Mouse (Mus musculus) kidney, embryonic 15.5 days (tissue): ENCODE data around the gene Ifna7. TPM values are rescaled to one million over a fixed set of nuclear protein-coding genes. Genes with fewer than 3 reads are reported as not detected.
"Not testable (repeated sequence)": the region's sequence is repeated elsewhere in the genome, so short reads cannot be mapped to it uniquely, and the experiment has no call there.

Experiments
- ATAC-seq: fragments of 200-750 bp; cut with Nextera tagmentation; replicated peaks from 2 replicates; pipeline ENCODE4 v1.8.0; 2017; ENCODE audit warnings: moderate TSS enrichment; ENCODE audit not compliant: low FRiP score
- H3K27ac ChIP-seq: fragments of 300-500 bp; sonication (generic); 2 replicates; pipeline ENCODE4 v1.5.1; 2015; ENCODE audit warnings: mild to moderate bottlenecking, inconsistent platforms
- H3K27me3 ChIP-seq: fragments of 300-500 bp; sonication (generic); 2 replicates; pipeline ENCODE4 v1.6.1; 2015; ENCODE audit warnings: inconsistent platforms
- H3K36me3 ChIP-seq: fragments of 300-500 bp; sonication (generic); 2 replicates; pipeline ENCODE4 v1.6.1; 2015; ENCODE audit warnings: inconsistent platforms
- H3K4me1 ChIP-seq: fragments of 300-500 bp; sonication (generic); 2 replicates; pipeline ENCODE4 v1.6.1; 2015; ENCODE audit warnings: inconsistent platforms
- H3K4me2 ChIP-seq: fragments of 300-500 bp; sonication (generic); 2 replicates; pipeline ENCODE4 v1.6.1; 2015; ENCODE audit warnings: moderate library complexity, mild to moderate bottlenecking, inconsistent platforms
- H3K4me3 ChIP-seq: fragments of 300-500 bp; sonication (generic); replicated peaks from 2 replicates; pipeline ENCODE4 v1.5.1; 2015; ENCODE audit warnings: mild to moderate bottlenecking, inconsistent platforms
- H3K9ac ChIP-seq: fragments of 300-500 bp; sonication (generic); 2 replicates; pipeline ENCODE4 v1.6.1; 2015; ENCODE audit warnings: mild to moderate bottlenecking, inconsistent platforms
- H3K9me3 ChIP-seq: fragments of 300-500 bp; sonication (generic); replicated peaks from 2 replicates; pipeline ENCODE4 v1.6.1; 2016; ENCODE audit warnings: inconsistent platforms
- WGBS: fragments of 180-500 bp; shearing (Covaris S2); methylation state at CpG from one replicate; pipeline ENCODE4 v1.1.7; 2015; ENCODE audit warnings: mixed read lengths; 5-methylcytosine and 5-hydroxymethylcytosine counted together
- polyA plus RNA-seq: library from polyadenylated mRNA; unstranded; fragments of >200 nt; fragmentation: Nextera tagmentation; extraction: Ambion mirVana; gene quantifications from 2 replicates; pipeline ENCODE4 v1.2.1, GENCODE M21; 2015

Ifna7 gene
- not detected in 2 replicates for polyA plus RNA-seq

DNA sequence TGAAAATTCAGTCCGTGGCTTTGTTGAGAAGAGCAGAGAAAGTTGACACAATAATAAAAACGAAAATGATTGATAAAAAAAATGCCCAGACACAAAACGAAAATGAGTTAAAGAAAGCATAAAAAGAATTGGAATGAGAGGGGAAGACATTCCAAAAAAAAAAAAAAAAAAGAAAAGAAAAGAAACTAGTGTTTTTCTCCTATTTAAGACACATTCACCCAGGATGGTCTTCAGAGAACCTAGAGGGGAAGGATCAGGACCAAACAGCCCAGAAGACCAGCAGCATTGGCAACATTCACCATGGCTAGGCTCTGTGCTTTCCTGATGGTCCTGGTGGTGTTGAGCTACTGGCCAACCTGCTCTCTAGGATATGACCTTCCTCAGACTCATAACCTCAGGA, at the start of gene Ifna7:
TSS of gene Ifna7 (plus strand) at position 301 of the 400 bp plus-strand sequence.
- Histone ChIP-seq H3K9ac (no peak within 1 kb of the TSS), H3K9me3 (no peaks in the 10 kb centered on the region), H3K4me3 (no peak within 1 kb of the TSS), H3K4me2 (no peak within 1 kb of the TSS), H3K36me3 (no peaks in the 10 kb centered on the region), H3K4me1 (no peaks in the 10 kb centered on the region), H3K27ac (no peak within 1 kb of the TSS), H3K27me3 (no peaks in the 10 kb centered on the region; the same call in 1 of the 2 replicates)
- no peak for ATAC-seq
- WGBS: 59% methylated on average over 3 of the region's 3 CpGs

- ATAC-seq: not testable (repeated sequence)
- WGBS: no CpG with 5 or more reads among the region's 32 CpGs
Observed at GRCm38 (mm10) chr4:88773534-88773933, 42.5 kb upstream of the Ifna7 start, which contains the start of gene Gm13290. Gene Gm13290, plus strand, starts transcription at chr4:88773834.

GRCm38 (mm10) chr4:88776622-88777021, 39.4 kb upstream of the Ifna7 start, which contains the start of gene Gm13289:
Gene Gm13289, plus strand, starts transcription at chr4:88776922.
- H3K27me3 ChIP-seq, H3K9me3 ChIP-seq, ATAC-seq, H3K36me3 ChIP-seq, H3K4me3 ChIP-seq, H3K27ac ChIP-seq, H3K4me1 ChIP-seq, H3K4me2 ChIP-seq, H3K9ac ChIP-seq: not testable (repeated sequence)
- no CpG with 5 or more reads among the region's 29 CpGs for WGBS

More at GRCm38 (mm10) chr4:88773534-88773933, 42.5 kb upstream of the Ifna7 start, which contains the start of gene Gm13290:
- not testable (repeated sequence) for H3K27ac ChIP-seq, H3K4me1 ChIP-seq, H3K9ac ChIP-seq, H3K9me3 ChIP-seq, H3K4me3 ChIP-seq, H3K27me3 ChIP-seq, H3K36me3 ChIP-seq, H3K4me2 ChIP-seq

DNA sequence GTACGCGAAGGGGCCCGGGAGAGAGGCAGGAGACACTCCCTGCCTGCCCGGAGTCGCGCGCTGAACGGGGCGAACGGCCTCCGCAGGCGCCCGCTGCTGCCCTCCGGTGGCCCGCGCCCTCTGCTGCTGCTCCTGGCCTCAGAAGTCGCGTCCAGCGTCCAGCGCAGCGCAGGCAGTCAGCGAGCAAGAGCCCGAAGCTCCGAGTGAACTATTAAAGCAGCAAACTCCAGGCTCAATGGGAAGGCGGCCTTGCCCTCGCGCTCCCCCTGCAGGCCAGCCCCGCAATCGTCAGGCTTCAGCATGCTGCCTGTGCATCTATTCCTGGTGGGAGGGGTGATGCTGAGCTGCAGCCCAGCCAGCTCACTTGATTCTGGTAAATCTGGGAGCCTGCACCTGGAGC, 36.5 kb upstream of the Ifna7 start, which contains the start of gene Gm13272:
TSS of gene Gm13272 (plus strand) at position 301 of the 400 bp plus-strand sequence.
- not testable (repeated sequence) for H3K27ac ChIP-seq, H3K9ac ChIP-seq, H3K27me3 ChIP-seq, H3K4me2 ChIP-seq, H3K9me3 ChIP-seq, ATAC-seq, H3K36me3 ChIP-seq, H3K4me3 ChIP-seq, H3K4me1 ChIP-seq
- WGBS: no CpG with 5 or more reads among the region's 29 CpGs

GRCm38 (mm10) chr4:88780320-88780719, 35.7 kb upstream of the Ifna7 start:
- H3K36me3 ChIP-seq, H3K4me3 ChIP-seq, H3K27me3 ChIP-seq, ATAC-seq, H3K9ac ChIP-seq, H3K27ac ChIP-seq, H3K9me3 ChIP-seq, H3K4me1 ChIP-seq, H3K4me2 ChIP-seq: not testable (repeated sequence)
- WGBS: 52% methylated on average over 16 of the region's 18 CpGs

DNA sequence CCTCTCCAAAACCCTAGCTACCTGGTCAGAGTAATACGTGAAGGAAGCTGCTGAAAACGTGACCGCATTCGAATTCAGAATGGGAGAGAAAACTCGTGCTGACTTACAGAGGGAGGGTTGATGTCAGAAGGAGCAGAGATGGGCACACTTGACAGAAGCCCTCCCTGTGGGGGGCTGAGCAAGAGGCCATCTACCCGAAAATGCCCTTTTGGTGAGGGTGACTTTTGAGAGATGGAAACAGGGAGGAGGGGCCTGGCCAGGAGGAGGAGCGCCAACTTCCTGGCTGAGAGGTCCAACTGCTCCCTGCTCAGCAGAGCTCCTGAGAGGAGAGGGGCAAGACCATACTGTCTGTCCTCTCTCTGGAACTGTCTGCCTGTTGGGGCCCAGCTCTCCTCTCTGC, 34.2 kb upstream of the Ifna7 start, which contains the start of gene Ifnz:
TSS of gene Ifnz (plus strand) at position 301 of the 400 bp plus-strand sequence.
- Histone ChIP-seq H3K4me3 (peak within 1 kb of the TSS; percentile 26), H3K4me2 (peak within 1 kb of the TSS; percentile 51), H3K27ac (peak within 1 kb of the TSS; percentile 68; the same call in 1 of the 2 replicates)
- not testable (repeated sequence) for H3K9ac ChIP-seq, ATAC-seq, H3K4me1 ChIP-seq, H3K27me3 ChIP-seq, H3K36me3 ChIP-seq, H3K9me3 ChIP-seq
- 9% methylated on average over 5 of the region's 7 CpGs for WGBS

DNA sequence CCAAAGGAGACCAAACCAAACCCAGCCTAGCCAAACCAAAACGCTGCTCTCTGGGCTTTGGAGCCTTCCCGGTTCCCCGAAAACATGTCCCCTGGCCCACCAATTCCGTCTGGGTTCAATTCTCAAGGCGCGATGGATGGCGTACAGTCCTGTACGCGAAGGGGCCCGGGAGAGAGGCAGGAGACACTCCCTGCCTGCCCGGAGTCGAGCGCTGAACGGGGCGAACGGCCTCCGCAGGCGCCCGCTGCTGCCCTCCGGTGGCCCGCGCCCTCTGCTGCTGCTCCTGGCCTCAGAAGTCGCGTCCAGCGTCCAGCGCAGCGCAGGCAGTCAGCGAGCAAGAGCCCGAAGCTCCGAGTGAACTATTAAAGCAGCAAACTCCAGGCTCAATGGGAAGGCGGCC, 33.7 kb upstream of the Ifna7 start:
- H3K4me1 ChIP-seq, H3K27me3 ChIP-seq, H3K36me3 ChIP-seq, ATAC-seq, H3K9me3 ChIP-seq, H3K9ac ChIP-seq: not testable (repeated sequence)
- peak overlapping the region; percentile 51 for H3K4me2 ChIP-seq
- H3K4me3 ChIP-seq: peak overlapping the region; percentile 26
- H3K27ac ChIP-seq: peak overlapping the region; percentile 68; the same call in 1 of the 2 replicates
- 0% methylated on average over 3 of the region's 31 CpGs for WGBS

DNA sequence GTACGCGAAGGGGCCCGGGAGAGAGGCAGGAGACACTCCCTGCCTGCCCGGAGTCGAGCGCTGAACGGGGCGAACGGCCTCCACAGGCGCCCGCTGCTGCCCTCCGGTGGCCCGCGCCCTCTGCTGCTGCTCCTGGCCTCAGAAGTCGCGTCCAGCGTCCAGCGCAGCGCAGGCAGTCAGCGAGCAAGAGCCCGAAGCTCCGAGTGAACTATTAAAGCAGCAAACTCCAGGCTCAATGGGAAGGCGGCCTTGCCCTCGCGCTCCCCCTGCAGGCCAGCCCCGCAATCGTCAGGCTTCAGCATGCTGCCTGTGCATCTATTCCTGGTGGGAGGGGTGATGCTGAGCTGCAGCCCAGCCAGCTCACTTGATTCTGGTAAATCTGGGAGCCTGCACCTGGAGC, 30.6 kb upstream of the Ifna7 start, which contains the start of gene Gm13276:
TSS of gene Gm13276 (plus strand) at position 301 of the 400 bp plus-strand sequence.
- not testable (repeated sequence) for H3K27ac ChIP-seq, H3K4me1 ChIP-seq, H3K4me3 ChIP-seq, H3K36me3 ChIP-seq, H3K9me3 ChIP-seq, H3K4me2 ChIP-seq, H3K27me3 ChIP-seq, H3K9ac ChIP-seq, ATAC-seq
- no CpG with 5 or more reads among the region's 27 CpGs for WGBS

- H3K27me3 ChIP-seq, H3K4me1 ChIP-seq, H3K9me3 ChIP-seq, H3K36me3 ChIP-seq, H3K9ac ChIP-seq, H3K27ac ChIP-seq, H3K4me3 ChIP-seq, H3K4me2 ChIP-seq, ATAC-seq: not testable (repeated sequence)
- 0% methylated on average over 1 of the region's 28 CpGs for WGBS
Observed at GRCm38 (mm10) chr4:88788402-88788801, 27.6 kb upstream of the Ifna7 start, which contains the start of gene Gm13277. Gene Gm13277, plus strand, starts transcription at chr4:88788632.

DNA sequence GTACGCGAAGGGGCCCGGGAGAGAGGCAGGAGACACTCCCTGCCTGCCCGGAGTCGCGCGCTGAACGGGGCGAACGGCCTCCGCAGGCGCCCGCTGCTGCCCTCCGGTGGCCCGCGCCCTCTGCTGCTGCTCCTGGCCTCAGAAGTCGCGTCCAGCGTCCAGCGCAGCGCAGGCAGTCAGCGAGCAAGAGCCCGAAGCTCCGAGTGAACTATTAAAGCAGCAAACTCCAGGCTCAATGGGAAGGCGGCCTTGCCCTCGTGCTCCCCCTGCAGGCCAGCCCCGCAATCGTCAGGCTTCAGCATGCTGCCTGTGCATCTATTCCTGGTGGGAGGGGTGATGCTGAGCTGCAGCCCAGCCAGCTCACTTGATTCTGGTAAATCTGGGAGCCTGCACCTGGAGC, 24.8 kb upstream of the Ifna7 start, which contains the start of gene Gm13278:
TSS of gene Gm13278 (plus strand) at position 301 of the 400 bp plus-strand sequence.
- WGBS: no CpG with 5 or more reads among the region's 28 CpGs
- H3K9me3 ChIP-seq, H3K9ac ChIP-seq, H3K4me2 ChIP-seq, ATAC-seq, H3K4me3 ChIP-seq, H3K27me3 ChIP-seq, H3K36me3 ChIP-seq, H3K27ac ChIP-seq, H3K4me1 ChIP-seq: not testable (repeated sequence)

- not testable (repeated sequence) for H3K4me2 ChIP-seq, H3K9ac ChIP-seq, H3K4me3 ChIP-seq, H3K9me3 ChIP-seq, H3K27ac ChIP-seq, H3K27me3 ChIP-seq, H3K36me3 ChIP-seq, H3K4me1 ChIP-seq, ATAC-seq
- 2% methylated on average over 19 of the region's 52 CpGs for WGBS
Observed at GRCm38 (mm10) chr4:88793936-88794675, 21.9 kb upstream of the Ifna7 start, which contains the start of gene Gm13275. Gene Gm13275, plus strand, starts transcription at chr4:88794487.

GRCm38 (mm10) chr4:88797097-88797496, 18.9 kb upstream of the Ifna7 start, which contains the start of gene Gm13279:
Gene Gm13279, plus strand, starts transcription at chr4:88797397.
- not testable (repeated sequence) for H3K4me2 ChIP-seq, H3K9ac ChIP-seq, H3K27ac ChIP-seq, ATAC-seq, H3K9me3 ChIP-seq, H3K4me3 ChIP-seq, H3K4me1 ChIP-seq, H3K36me3 ChIP-seq, H3K27me3 ChIP-seq
- no CpG with 5 or more reads among the region's 28 CpGs for WGBS
